Mouse (Mus musculus) ES-Bruce4 (cell line): ENCODE measurements around the gene Prps1l1.

Experiments used
- CTCF ChIP-seq: IDR thresholded peaks from one replicate; pipeline ENCODE4 v1.8.1; 2011; ENCODE audit warnings: low read depth, low read length
- EP300 ChIP-seq: IDR thresholded peaks from 2 replicates; pipeline ENCODE4 v1.6.1; 2011; ENCODE audit warnings: low read depth, low read length; ENCODE audit not compliant: insufficient read depth
- POLR2A ChIP-seq: IDR thresholded peaks from one replicate; pipeline ENCODE4 v1.8.1; 2011; ENCODE audit warnings: low read length; ENCODE audit not compliant: insufficient read depth

DNA sequence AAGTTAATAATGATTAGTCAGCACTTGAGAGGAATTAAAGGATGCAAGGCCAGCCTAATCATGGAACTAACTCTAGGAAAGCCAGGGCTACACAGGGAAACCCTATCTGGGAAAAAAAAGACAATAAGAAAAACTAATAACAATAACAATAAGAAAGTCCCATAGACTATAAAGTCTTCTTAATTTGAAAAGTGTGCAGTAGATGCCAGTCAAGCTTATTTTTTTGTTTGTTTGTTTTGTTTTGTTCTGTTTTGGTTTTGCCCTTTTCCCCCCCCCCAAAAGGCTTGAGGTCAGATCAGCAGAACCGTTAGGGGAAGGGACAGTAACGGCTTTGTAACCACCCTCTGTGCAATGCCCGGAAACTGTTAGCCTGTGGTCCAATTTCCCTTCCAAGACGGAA, at the start of gene Prps1l1:
- TF ChIP-seq CTCF (no peak), EP300 (no peak), POLR2A (no peak)
